Mouse (Mus musculus) heart, adult 8-10 months (tissue): Measurements from ENCODE around the gene Igtp. TPM values are rescaled to one million over a fixed set of nuclear protein-coding genes. Genes with fewer than 3 reads are reported as not detected.

Source experiments
- total RNA-seq, 4 experiments: library from RNA; stranded (reverse); gene quantifications; 2 replicates each; pipeline ENCODE4 v1.2.4; 2022

Gene Igtp
- total RNA-seq, 4 experiments from 2014 or later: 8.5 to 10.9 (median 9.5) TPM

Other genes starting within 250 kb of the Igtp start
- gene Larp1, start 190.5 kb upstream of the Igtp start, total RNA-seq: 10 to 100 TPM; 61.6 to 70.0 (median 65.1) TPM
- gene Gm12248, start 106.4 kb upstream of the Igtp start, total RNA-seq: not detected
- 10 to 100 TPM; 34.2 to 36.4 (median 35.8) TPM for gene Cnot8, start 95.4 kb upstream of the Igtp start, total RNA-seq
- gene Gemin5, start 31.0 kb upstream of the Igtp start, total RNA-seq: 1 to 10 TPM; 8.8 to 9.6 (median 9.2) TPM
- gene Mrpl22, start 27.9 kb upstream of the Igtp start, total RNA-seq: 10 to 100 TPM; 45.6 to 62.3 (median 52.4) TPM
- 10 to 100 TPM; 10.8 to 11.6 (median 11.5) TPM for gene Irgm2, start 62 bp downstream of the Igtp start, total RNA-seq
- gene 4930438A08Rik, start 75.2 kb downstream of the Igtp start, total RNA-seq: not detected
- 1 to 10 TPM; 3.0 to 5.0 (median 3.5) TPM for gene Zfp692, start 107.5 kb downstream of the Igtp start, total RNA-seq
- gene Zfp672, start 130.8 kb downstream of the Igtp start, total RNA-seq: 10 to 100 TPM; 41.4 to 45.8 (median 45.2) TPM
- gene Sh3bp5l, start 131.2 kb downstream of the Igtp start, total RNA-seq: 10 to 100 TPM; 25.4 to 36.8 (median 30.4) TPM
- not detected for gene Lypd8, start 179.5 kb downstream of the Igtp start, total RNA-seq
- not detected for gene 1810065E05Rik, start 221.6 kb downstream of the Igtp start, total RNA-seq
- not detected for gene Gm12253, start 233.0 kb downstream of the Igtp start, total RNA-seq